Mouse (Mus musculus): ENCODE data around the gene Slc36a4. TPM values are rescaled to one million over a fixed set of nuclear protein-coding genes. Genes with fewer than 3 reads are reported as not detected.

The Slc36a4 gene
- total RNA-seq, 2 experiments from 2014 or later = 2.5 to 3.8 TPM

Other genes with a start within 250 kb of the Slc36a4 start
- gene Smco4, start 216.3 kb upstream of the Slc36a4 start, total RNA-seq (2021) = 10 to 100 TPM in 1 of 2 experiments, 1 to 10 TPM in 1; 9.4 to 11.3 TPM
- not detected for gene Deup1, start 81.8 kb upstream of the Slc36a4 start, total RNA-seq (2021)
- gene Mtnr1b, start 164.8 kb downstream of the Slc36a4 start, total RNA-seq (2021) = not detected

All from gastrocnemius, postnatal 25 days (tissue).